Mouse (Mus musculus) liver, embryonic 12.5 days (tissue): ENCODE results near the gene Pik3cd. TPM values are rescaled to one million over a fixed set of nuclear protein-coding genes. Genes with fewer than 3 reads are reported as not detected.

ENCODE experiments used
- ATAC-seq: fragments of 200-750 bp; cut with Nextera tagmentation; 2 replicates; pipeline ENCODE4 v1.8.0; 2017; ENCODE audit warnings: moderate number of reproducible peaks, mild to moderate bottlenecking, moderate library complexity
- H3K27ac ChIP-seq: fragments of 300-500 bp; sonication (generic); 2 replicates; pipeline ENCODE4 v1.5.1; 2016; ENCODE audit warnings: mild to moderate bottlenecking
- H3K27me3 ChIP-seq: fragments of 300-500 bp; sonication (generic); replicated peaks from 2 replicates; pipeline ENCODE4 v1.6.1; 2016; ENCODE audit warnings: mild to moderate bottlenecking, moderate library complexity
- H3K36me3 ChIP-seq: fragments of 300-500 bp; sonication (generic); 2 replicates; pipeline ENCODE4 v1.6.1; 2016; ENCODE audit warnings: mild to moderate bottlenecking, moderate library complexity
- H3K4me1 ChIP-seq: fragments of 300-500 bp; sonication (generic); 2 replicates; pipeline ENCODE4 v1.6.1; 2016
- H3K4me2 ChIP-seq: fragments of 300-500 bp; sonication (generic); 2 replicates; pipeline ENCODE4 v1.6.1; 2016; ENCODE audit warnings: mild to moderate bottlenecking, moderate library complexity
- H3K4me3 ChIP-seq: fragments of 300-500 bp; sonication (generic); 2 replicates; pipeline ENCODE4 v1.5.1; 2016; ENCODE audit warnings: mild to moderate bottlenecking, moderate library complexity
- H3K9ac ChIP-seq: fragments of 300-500 bp; sonication (generic); 2 replicates; pipeline ENCODE4 v1.6.1; 2016; ENCODE audit warnings: mild to moderate bottlenecking, moderate library complexity
- H3K9me3 ChIP-seq: fragments of 300-500 bp; sonication (generic); replicated peaks from 2 replicates; pipeline ENCODE4 v1.6.1; 2016; ENCODE audit warnings: mild to moderate bottlenecking, moderate library complexity
- WGBS: fragments of 180-500 bp; shearing (Covaris S2); methylation state at CpG from one replicate; pipeline ENCODE4 v1.1.7; 2016; ENCODE audit not compliant: insufficient replicate concordance; 5-methylcytosine and 5-hydroxymethylcytosine counted together
- polyA plus RNA-seq: library from polyadenylated mRNA; unstranded; fragments of >200 nt; fragmentation: Nextera tagmentation; extraction: Ambion mirVana; gene quantifications from 2 replicates; pipeline ENCODE4 v1.2.1, GENCODE M21; 2016

The Pik3cd gene
- polyA plus RNA-seq, 1 experiment from 2014 or later, result 7.6 TPM

DNA sequence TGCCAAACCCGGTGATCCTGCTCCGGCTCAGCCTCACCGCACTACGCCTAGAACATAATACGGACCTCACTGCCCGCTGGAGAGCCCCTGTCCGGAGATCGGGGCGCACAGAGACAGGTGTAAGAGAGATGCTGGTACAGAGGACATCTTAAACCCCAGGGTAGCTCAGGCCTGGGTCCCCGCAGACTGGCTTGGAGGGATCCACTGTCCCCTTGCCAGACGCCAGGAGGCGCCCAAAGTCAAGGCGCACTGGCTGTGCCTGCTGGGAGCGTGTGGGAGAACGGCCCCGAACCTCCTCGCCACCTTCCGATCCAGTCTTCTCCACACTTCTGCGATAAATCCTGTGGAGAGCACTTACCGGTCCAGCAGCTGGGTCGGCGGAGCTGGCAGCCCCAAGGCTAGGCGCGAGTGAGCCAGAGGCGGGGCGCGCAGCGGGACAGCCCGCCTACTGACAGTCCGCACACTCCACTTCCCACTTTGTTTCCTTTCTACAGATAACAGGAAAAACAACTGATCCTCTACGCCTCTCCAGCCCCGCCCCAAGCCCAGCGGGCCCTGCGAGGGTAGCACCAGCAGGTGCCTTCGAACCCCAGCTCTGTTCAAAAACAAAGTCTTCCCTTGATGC lies 4.1 kb downstream of the Pik3cd start:
- WGBS, result under 1% methylated on average over 35 of the region's 35 CpGs
- H3K4me3 ChIP-seq, result peak overlapping the region; percentile 64
- peaks cover 48% of the 10 kb centered on the region for H3K4me1 ChIP-seq
- ATAC-seq, result peak; percentile 81
- peak overlapping the region; percentile 73 for H3K9ac ChIP-seq
- H3K4me2 ChIP-seq, result peak overlapping the region; percentile 87
- H3K36me3 ChIP-seq, result no peaks in the 10 kb centered on the region
- H3K9me3 ChIP-seq, result no peaks in the 10 kb centered on the region
- H3K27me3 ChIP-seq, result peaks cover 20% of the 10 kb centered on the region; the same call in 1 of the 2 replicates
- H3K27ac ChIP-seq, result peak overlapping the region; percentile 68

DNA sequence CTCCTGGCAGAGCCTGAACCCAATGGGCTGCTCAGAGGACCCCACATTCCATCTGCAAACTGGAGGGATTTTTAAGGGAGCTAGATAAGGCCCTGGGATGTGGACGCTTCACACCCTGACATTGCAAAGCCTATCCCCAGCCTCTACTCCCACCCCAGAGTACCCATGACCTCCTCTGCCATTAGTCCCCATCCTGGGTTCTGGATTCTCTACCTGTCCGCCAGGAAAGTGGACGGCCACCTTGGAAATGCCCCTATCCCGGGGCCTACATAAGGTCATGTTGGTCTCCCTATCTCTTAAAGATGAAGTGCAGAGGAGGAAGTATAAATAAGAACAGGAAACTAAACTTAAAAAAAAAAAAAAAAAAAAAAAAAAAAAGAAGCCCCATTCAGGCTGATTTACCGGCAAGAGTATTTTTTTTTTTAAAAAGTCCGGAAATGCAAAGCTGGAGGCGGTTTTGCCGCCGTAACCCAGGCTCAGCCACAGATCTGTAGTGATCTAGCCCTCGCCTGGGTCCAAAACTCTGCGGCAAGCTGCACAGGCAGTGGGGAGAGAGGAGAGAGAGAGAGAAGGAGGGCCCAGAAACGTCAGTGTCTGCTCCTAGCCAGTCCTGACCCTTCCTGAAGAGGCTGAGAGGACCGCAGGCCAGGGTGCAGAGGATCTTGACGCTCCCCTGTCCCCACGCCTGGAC lies 4.7 kb downstream of the Pik3cd start:
- WGBS, result 5% methylated on average over 15 of the region's 15 CpGs
- no peaks in the 10 kb centered on the region for H3K36me3 ChIP-seq
- peaks cover 20% of the 10 kb centered on the region; the same call in 1 of the 2 replicates for H3K27me3 ChIP-seq
- peak overlapping the region; percentile 87 for H3K4me2 ChIP-seq
- H3K4me1 ChIP-seq, result peaks cover 47% of the 10 kb centered on the region
- peak; percentile 36 for ATAC-seq
- H3K4me3 ChIP-seq, result peak overlapping the region; percentile 64
- peak overlapping the region; percentile 73 for H3K9ac ChIP-seq
- peak overlapping the region; percentile 68 for H3K27ac ChIP-seq
- H3K9me3 ChIP-seq, result no peaks in the 10 kb centered on the region

DNA sequence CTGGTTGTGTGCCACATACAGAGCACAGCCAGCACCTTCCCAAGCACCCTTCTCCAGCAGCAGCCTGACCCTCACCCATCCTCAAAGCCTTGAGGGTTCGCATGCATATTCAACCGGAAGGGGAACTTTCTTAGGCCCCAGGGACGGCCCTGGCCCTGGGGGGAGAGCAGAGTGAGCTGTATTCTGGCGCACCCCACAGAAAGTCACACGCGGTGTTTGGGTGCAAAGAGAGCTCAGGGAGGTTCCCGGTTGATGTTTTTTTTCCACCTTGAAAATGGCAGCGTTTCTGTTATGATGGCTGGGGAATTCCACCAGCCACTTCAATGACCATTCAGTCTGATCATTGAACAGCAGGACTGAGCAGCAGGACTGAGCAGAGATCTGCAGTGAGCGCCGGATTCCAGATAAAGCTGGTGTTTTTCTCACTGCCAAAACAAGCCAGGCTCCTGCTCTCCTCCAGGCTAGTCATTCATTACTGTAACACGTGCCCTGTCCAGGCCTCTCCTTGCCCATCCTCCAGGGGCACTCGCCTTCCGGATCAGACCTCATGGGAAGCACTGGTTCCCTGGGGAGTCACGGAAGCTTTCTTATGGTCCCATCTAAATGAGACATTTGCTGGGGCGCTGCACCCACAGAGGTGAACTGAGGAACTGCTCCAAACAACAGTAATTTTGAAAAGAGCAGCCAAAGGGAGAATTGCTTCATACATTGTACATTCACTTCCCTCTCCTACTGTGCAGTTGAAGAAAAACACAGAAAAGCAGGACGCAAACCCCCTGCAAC lies 6.0 kb downstream of the Pik3cd start:
- no peaks in the 10 kb centered on the region for H3K36me3 ChIP-seq
- H3K4me1 ChIP-seq, result peaks cover 48% of the 10 kb centered on the region
- no peaks in the 10 kb centered on the region for H3K9me3 ChIP-seq
- H3K27me3 ChIP-seq, result peaks cover 20% of the 10 kb centered on the region; the same call in 1 of the 2 replicates
- peak overlapping the region; percentile 18; the same call in 1 of the 2 replicates for H3K9ac ChIP-seq
- no peak overlapping the region for H3K27ac ChIP-seq
- H3K4me3 ChIP-seq, result peak overlapping the region; percentile 64; the same call in 1 of the 2 replicates
- no peak for ATAC-seq
- H3K4me2 ChIP-seq, result peak overlapping the region; percentile 87
- WGBS, result 20% methylated on average over 16 of the region's 16 CpGs

DNA sequence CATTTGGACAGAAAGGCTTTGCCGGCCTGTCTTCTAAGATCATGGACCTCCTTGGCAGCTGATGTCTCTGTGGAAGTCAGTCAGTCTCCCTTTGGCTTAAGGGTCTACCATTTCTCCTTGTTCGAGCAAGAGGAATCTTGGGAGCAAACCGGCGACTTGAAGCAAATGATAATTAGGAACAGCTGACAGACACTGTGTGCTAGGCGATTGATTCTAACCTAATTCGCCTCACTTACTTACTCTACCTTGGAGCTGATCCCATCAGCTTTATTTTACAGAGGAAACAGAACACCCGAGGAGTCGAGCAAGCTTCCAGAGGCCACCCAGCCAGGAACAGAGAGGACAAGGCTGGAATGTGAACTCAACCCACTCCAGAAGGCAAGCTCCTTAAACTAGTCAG lies 11.0 kb downstream of the Pik3cd start:
- peak overlapping the region; percentile 61 for H3K27ac ChIP-seq
- peaks cover 35% of the 10 kb centered on the region for H3K4me1 ChIP-seq

DNA sequence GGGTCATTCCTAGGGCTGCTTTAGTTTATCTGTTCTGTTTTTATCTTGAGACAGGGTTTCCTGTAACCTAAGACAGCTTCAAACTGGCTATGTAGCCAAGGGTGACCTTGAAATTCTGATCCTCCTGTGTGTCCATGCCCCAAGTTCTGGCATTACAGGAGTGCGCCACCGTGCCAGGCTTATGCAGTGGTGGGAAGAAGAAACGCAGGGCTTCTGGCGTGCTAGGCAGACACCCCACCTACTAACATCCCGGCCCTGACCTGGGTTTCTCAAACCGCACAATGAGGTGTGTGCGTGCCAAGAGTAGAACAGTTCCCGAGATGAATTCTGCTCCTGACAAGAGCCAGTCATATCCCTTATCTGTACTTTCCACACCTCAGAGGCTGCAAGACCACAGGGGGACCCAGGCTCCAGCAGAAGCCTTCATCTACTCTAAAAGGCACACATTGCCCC lies 11.5 kb downstream of the Pik3cd start:
- H3K4me3 ChIP-seq, result no peak overlapping the region
- H3K4me2 ChIP-seq, result peak overlapping the region; percentile 42
- H3K36me3 ChIP-seq, result no peaks in the 10 kb centered on the region
- peak overlapping the region; percentile 61 for H3K27ac ChIP-seq
- peaks cover 30% of the 10 kb centered on the region for H3K4me1 ChIP-seq
- H3K27me3 ChIP-seq, result no peaks in the 10 kb centered on the region
- peak; percentile 77 for ATAC-seq
- WGBS, result 31% methylated on average over 8 of the region's 8 CpGs
- no peaks in the 10 kb centered on the region for H3K9me3 ChIP-seq
- no peak overlapping the region; the same call in 1 of the 2 replicates for H3K9ac ChIP-seq

More for the DNA sequence above, 11.0 kb downstream of the Pik3cd start:
- WGBS, result 52% methylated on average over 8 of the region's 8 CpGs
- Histone ChIP-seq H3K9me3 (no peaks in the 10 kb centered on the region), H3K9ac (no peak overlapping the region; the same call in 1 of the 2 replicates), H3K36me3 (no peaks in the 10 kb centered on the region), H3K4me3 (no peak overlapping the region), H3K27me3 (0 out of 2 replicates have a peak, but pooled peaks cover 3% of the 10 kb centered on the region), H3K4me2 (peak overlapping the region; percentile 42)
- ATAC-seq, result no peak

DNA sequence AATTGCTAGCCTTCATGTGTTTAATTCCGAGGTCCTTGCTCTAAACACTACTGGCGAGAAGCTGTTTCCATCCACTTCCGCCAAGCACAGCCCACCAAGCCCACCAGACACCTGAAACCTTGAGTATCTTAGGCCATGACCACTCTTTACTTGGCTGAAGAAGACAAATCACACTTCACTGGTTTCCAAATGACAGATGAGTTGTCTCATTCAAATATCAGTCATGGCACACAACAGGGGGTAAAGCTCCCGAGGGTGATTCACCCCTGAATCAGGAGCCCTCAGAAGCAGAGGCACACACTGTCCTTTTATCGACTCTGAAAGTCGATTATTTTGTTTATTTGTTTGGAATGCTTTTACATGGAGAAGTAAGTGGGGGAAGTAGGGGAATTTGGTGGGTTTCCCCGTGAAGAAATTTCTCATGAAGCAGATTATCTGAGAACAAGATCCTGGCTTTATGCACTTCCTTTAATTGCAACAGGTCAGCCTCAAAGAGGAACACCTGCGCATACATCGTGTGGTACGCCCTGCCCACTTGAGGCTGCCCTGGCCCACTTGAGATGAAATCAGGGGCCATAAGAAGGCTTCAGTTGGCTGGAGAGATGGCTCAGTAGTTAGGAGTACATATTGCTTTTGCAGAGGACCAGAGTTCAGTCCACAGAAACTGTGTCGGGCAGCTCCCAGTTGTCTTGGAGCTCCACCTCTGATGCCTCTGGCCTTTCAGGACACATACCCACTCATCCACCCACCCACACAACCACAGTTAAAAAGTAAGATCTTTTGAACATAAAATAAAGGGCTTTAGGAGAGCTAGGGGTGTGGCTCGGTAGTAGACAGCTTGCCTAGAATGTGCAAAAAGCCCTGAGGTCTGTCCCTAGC lies 12.3 kb downstream of the Pik3cd start:
- Histone ChIP-seq H3K27me3 (no peaks in the 10 kb centered on the region), H3K9me3 (no peaks in the 10 kb centered on the region), H3K36me3 (no peaks in the 10 kb centered on the region), H3K9ac (no peak overlapping the region), H3K4me3 (no peak overlapping the region), H3K4me1 (peaks cover 29% of the 10 kb centered on the region), H3K27ac (peak overlapping the region; percentile 61), H3K4me2 (peak overlapping the region; percentile 42; the same call in 1 of the 2 replicates)
- WGBS, result 66% methylated on average over 12 of the region's 12 CpGs
- ATAC-seq, result no peak

DNA sequence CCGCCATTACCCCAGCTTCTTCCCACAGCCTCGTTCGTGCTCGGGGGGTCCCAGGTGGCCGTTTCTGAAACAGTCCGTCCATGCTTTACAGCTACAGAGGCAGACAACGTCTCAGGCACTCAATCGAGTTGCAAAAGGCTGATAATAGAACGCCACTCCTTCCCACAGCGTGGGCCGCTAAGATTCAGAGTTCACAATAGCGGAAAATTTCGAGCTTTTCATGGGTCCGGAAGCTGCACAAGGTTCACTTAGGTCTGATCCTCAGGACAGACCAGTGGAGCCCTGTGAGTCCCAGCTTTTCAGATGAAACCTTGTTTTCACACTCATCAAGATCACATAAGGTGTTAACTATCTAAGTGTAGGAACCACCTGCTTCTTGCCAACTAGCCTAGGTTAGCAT lies 13.5 kb downstream of the Pik3cd start:
- Histone ChIP-seq H3K4me1 (peaks cover 29% of the 10 kb centered on the region), H3K9ac (no peak overlapping the region), H3K4me3 (no peak overlapping the region), H3K27ac (no peak overlapping the region), H3K4me2 (no peak overlapping the region), H3K9me3 (no peaks in the 10 kb centered on the region), H3K27me3 (no peaks in the 10 kb centered on the region; the same call in 1 of the 2 replicates), H3K36me3 (no peaks in the 10 kb centered on the region)
- 74% methylated on average over 14 of the region's 14 CpGs for WGBS
- ATAC-seq, result no peak

DNA sequence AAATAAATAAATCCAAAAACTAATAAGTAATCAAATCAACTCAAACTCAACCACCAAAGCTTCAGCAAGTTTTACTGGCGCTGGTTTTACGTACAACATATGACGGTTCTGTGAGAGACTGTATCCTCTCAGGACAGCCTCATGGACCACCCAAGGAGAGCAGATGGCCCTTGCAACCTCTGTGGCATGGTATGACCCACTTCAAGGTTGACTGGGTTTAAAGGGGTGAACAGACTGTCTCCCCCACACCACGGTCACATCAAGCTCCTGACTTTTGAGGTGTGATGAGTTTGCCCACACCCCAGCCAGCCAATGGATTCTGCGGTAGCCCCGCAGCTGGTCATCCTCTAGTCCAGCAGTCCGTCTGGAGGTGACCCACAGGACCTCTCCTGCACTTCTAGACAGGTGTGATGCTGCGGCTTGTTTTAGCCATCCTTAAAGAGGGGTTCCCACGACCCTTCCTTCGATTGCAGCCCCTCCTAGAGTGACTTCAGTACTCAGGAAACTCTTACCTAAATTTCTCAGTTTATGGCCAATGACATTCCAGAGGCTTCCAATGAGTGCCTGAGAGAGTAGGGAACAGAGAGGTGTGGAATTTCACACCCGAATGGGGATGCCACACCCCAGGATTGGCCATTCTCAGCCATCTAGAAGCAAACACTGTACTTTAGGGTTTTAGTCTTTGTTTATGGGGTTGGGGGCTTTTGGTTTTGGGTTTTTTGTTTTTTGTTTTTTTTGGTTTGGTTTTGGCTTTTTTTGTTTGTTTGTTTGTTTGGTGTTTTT lies 17.3 kb downstream of the Pik3cd start:
- Histone ChIP-seq H3K27me3 (no peaks in the 10 kb centered on the region; the same call in 1 of the 2 replicates), H3K9ac (no peak overlapping the region), H3K9me3 (no peaks in the 10 kb centered on the region), H3K4me3 (no peak overlapping the region), H3K4me1 (peaks cover 1% of the 10 kb centered on the region), H3K4me2 (no peak overlapping the region), H3K27ac (no peak overlapping the region), H3K36me3 (no peaks in the 10 kb centered on the region)
- WGBS, result 70% methylated on average over 11 of the region's 11 CpGs
- no peak for ATAC-seq

DNA sequence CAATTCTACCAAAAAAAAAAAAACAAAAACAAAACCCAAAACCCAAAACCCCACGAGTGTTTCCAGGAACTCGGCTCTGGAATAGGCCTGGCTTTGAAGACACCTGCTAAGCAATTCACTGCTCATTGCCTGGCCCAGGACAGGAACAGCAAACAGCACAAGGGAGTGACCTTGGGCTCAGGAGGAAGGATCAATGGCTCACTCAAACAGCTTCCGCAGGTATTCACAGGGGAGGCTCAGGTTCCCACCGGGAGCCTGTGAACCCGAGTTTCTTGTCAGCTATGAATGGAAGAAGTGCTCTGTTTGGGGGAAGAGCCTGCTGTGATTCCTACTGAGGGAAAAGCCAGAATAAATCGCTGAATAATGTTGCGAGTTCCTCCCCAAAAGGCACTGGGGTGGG lies 18.5 kb downstream of the Pik3cd start:
- WGBS, result 44% methylated on average over 7 of the region's 7 CpGs

DNA sequence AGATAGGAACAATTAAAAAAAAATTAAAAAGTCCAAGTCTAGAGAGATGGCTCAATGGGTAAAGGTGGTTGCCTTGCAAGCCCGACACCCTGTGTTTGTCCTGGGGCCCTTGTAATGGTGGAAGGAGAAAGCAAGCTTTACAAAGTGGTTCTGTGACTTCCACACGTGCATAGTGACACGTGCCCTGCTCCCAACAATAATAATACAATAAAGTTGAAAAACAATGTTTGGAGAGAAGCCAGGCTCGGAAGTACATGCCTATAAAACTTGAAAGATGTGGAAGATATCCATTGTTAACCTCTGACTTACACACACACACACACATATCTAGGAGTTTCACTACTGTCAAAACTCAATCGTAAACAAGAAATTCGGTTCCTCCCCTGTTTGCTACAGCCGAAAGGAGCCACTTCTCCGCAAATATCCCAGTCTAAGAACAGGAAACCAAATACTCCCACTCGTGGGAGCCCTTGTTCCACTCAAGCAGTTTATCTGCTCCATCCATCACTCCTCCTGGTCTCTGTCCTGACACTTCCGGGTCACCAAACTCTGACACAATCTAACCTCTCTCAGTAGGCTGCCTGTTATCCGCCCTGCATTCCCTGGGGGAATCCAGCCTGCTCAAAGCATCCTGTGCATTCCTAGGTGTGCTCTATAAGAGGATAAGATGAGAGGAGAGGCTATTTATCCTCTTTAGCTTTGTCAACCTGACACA lies 23.2 kb downstream of the Pik3cd start:
- H3K36me3 ChIP-seq, result no peaks in the 10 kb centered on the region
- peaks cover 19% of the 10 kb centered on the region for H3K4me1 ChIP-seq
- no peaks in the 10 kb centered on the region for H3K9me3 ChIP-seq
- H3K4me2 ChIP-seq, result no peak overlapping the region
- no peak overlapping the region for H3K9ac ChIP-seq
- no peak for ATAC-seq
- H3K4me3 ChIP-seq, result no peak overlapping the region
- WGBS, result 64% methylated on average over 11 of the region's 11 CpGs
- peaks cover 17% of the 10 kb centered on the region for H3K27me3 ChIP-seq
- H3K27ac ChIP-seq, result no peak overlapping the region

More for the DNA sequence above, 18.5 kb downstream of the Pik3cd start:
- no peaks in the 10 kb centered on the region for H3K36me3 ChIP-seq
- no peaks in the 10 kb centered on the region for H3K4me1 ChIP-seq
- H3K4me2 ChIP-seq, result no peak overlapping the region
- no peaks in the 10 kb centered on the region; the same call in 1 of the 2 replicates for H3K27me3 ChIP-seq
- ATAC-seq, result no peak
- no peak overlapping the region for H3K4me3 ChIP-seq
- no peaks in the 10 kb centered on the region for H3K9me3 ChIP-seq
- no peak overlapping the region for H3K27ac ChIP-seq
- no peak overlapping the region for H3K9ac ChIP-seq
